Mouse (Mus musculus): ENCODE measurements around the gene Slc37a3. TPM values are rescaled to one million over a fixed set of nuclear protein-coding genes. Genes with fewer than 3 reads are reported as not detected.

Gene Slc37a3
- polyA plus RNA-seq, 1 experiment from 2014 or later = 58.2 TPM

GRCm38 (mm10) chr6:39311786-39312185 is 65.7 kb downstream of the Slc37a3 start:
- Histone ChIP-seq H3K27me3 (no peaks in the 10 kb centered on the region), H3K4me1 (replicated peaks) (no peaks in the 10 kb centered on the region), H3K4me3 (no peak overlapping the region), H3K9me3 (no peaks in the 10 kb centered on the region), H3K36me3 (no peaks in the 10 kb centered on the region), H3K27ac (replicated peaks) (no peak overlapping the region), H3K4me2 (no peak overlapping the region), H3K9ac (no peak overlapping the region)
- 90% methylated on average over 3 of the region's 3 CpGs for WGBS
- no peak for ATAC-seq (ENCODE audit: low FRiP score, low read depth)

GRCm38 (mm10) chr6:39304371-39304874 is 73.1 kb downstream of the Slc37a3 start:
- H3K9me3 ChIP-seq = no peaks in the 10 kb centered on the region
- H3K27me3 ChIP-seq = no peaks in the 10 kb centered on the region
- H3K36me3 ChIP-seq = no peaks in the 10 kb centered on the region
- H3K4me2 ChIP-seq = no peak overlapping the region
- peak overlapping the region; percentile 59; the same call in 1 of the 2 replicates for H3K27ac ChIP-seq (replicated peaks)
- no peak overlapping the region for H3K4me3 ChIP-seq
- H3K4me1 ChIP-seq (replicated peaks) = no peaks in the 10 kb centered on the region; the same call in 1 of the 2 replicates
- no peak for ATAC-seq (ENCODE audit: low FRiP score, low read depth)
- whole genome bisulfite sequencing = 13% methylated on average over 6 of the region's 6 CpGs
- no peak overlapping the region for H3K9ac ChIP-seq

- no peak overlapping the region for H3K27ac ChIP-seq (replicated peaks)
- no peak overlapping the region for H3K4me2 ChIP-seq
- no peaks in the 10 kb centered on the region; the same call in 1 of the 2 replicates for H3K4me1 ChIP-seq (replicated peaks)
- no peak overlapping the region for H3K4me3 ChIP-seq
- H3K9me3 ChIP-seq = no peaks in the 10 kb centered on the region
- ATAC-seq (ENCODE audit: low FRiP score, low read depth) = no peak
- H3K27me3 ChIP-seq = no peaks in the 10 kb centered on the region
- H3K36me3 ChIP-seq = no peaks in the 10 kb centered on the region
- 82% methylated on average over 3 of the region's 3 CpGs for WGBS
- no peak overlapping the region for H3K9ac ChIP-seq
These were observed 76.0 kb downstream of the Slc37a3 start for GRCm38 (mm10) chr6:39301484-39301883.

- Histone ChIP-seq H3K4me1 (replicated peaks) (no peaks in the 10 kb centered on the region), H3K27ac (replicated peaks) (no peak overlapping the region), H3K4me3 (no peak overlapping the region), H3K9ac (no peak overlapping the region), H3K36me3 (no peaks in the 10 kb centered on the region), H3K27me3 (no peaks in the 10 kb centered on the region), H3K9me3 (no peaks in the 10 kb centered on the region), H3K4me2 (no peak overlapping the region)
- 95% methylated on average over 6 of the region's 6 CpGs for WGBS
- no peak for ATAC-seq (ENCODE audit: low FRiP score, low read depth)
These were observed 80.4 kb downstream of the Slc37a3 start for GRCm38 (mm10) chr6:39297079-39297478.

- H3K9ac ChIP-seq = no peak overlapping the region
These were observed 81.0 kb downstream of the Slc37a3 start for GRCm38 (mm10) chr6:39296474-39296873.

GRCm38 (mm10) chr6:39295727-39296411 is 81.6 kb downstream of the Slc37a3 start:
- Histone ChIP-seq H3K4me3 (no peak overlapping the region), H3K27ac (replicated peaks) (no peak overlapping the region), H3K4me2 (no peak overlapping the region), H3K9me3 (no peaks in the 10 kb centered on the region), H3K36me3 (no peaks in the 10 kb centered on the region), H3K9ac (no peak overlapping the region), H3K4me1 (replicated peaks) (no peaks in the 10 kb centered on the region), H3K27me3 (no peaks in the 10 kb centered on the region)
- ATAC-seq (ENCODE audit: low FRiP score, low read depth) = no peak
- 33% methylated on average over 14 of the region's 14 CpGs for WGBS

More at GRCm38 (mm10) chr6:39296474-39296873, 81.0 kb downstream of the Slc37a3 start:
- Histone ChIP-seq H3K4me3 (no peak overlapping the region), H3K4me1 (replicated peaks) (no peaks in the 10 kb centered on the region), H3K36me3 (no peaks in the 10 kb centered on the region), H3K4me2 (no peak overlapping the region), H3K27ac (replicated peaks) (no peak overlapping the region), H3K27me3 (no peaks in the 10 kb centered on the region), H3K9me3 (no peaks in the 10 kb centered on the region)
- 83% methylated on average over 4 of the region's 4 CpGs for WGBS
- ATAC-seq (ENCODE audit: low FRiP score, low read depth) = no peak

GRCm38 (mm10) chr6:39289721-39290120 is 87.8 kb downstream of the Slc37a3 start:
- Histone ChIP-seq H3K9me3 (no peaks in the 10 kb centered on the region), H3K27me3 (no peaks in the 10 kb centered on the region), H3K4me3 (no peak overlapping the region), H3K4me2 (no peak overlapping the region), H3K27ac (replicated peaks) (no peak overlapping the region), H3K36me3 (no peaks in the 10 kb centered on the region), H3K4me1 (replicated peaks) (no peaks in the 10 kb centered on the region), H3K9ac (no peak overlapping the region)
- no peak for ATAC-seq (ENCODE audit: low FRiP score, low read depth)
- 83% methylated on average over 7 of the region's 7 CpGs for WGBS

- no peaks in the 10 kb centered on the region for H3K4me1 ChIP-seq (replicated peaks)
- H3K9me3 ChIP-seq = no peaks in the 10 kb centered on the region
- WGBS = 86% methylated on average over 3 of the region's 3 CpGs
- H3K36me3 ChIP-seq = no peaks in the 10 kb centered on the region
- no peak for ATAC-seq (ENCODE audit: low FRiP score, low read depth)
- no peaks in the 10 kb centered on the region for H3K27me3 ChIP-seq
- H3K27ac ChIP-seq (replicated peaks) = no peak overlapping the region
- H3K4me2 ChIP-seq = no peak overlapping the region
- no peak overlapping the region for H3K4me3 ChIP-seq
- no peak overlapping the region for H3K9ac ChIP-seq
These were observed 89.7 kb downstream of the Slc37a3 start for GRCm38 (mm10) chr6:39287782-39288181.

GRCm38 (mm10) chr6:39286732-39287083 is 90.8 kb downstream of the Slc37a3 start:
- H3K27ac ChIP-seq (replicated peaks) = no peak overlapping the region
- no peaks in the 10 kb centered on the region for H3K27me3 ChIP-seq
- no peak overlapping the region for H3K4me2 ChIP-seq
- H3K9me3 ChIP-seq = no peaks in the 10 kb centered on the region
- WGBS = 29% methylated on average over 5 of the region's 5 CpGs
- no peaks in the 10 kb centered on the region for H3K36me3 ChIP-seq
- H3K4me3 ChIP-seq = no peak overlapping the region
- no peaks in the 10 kb centered on the region for H3K4me1 ChIP-seq (replicated peaks)
- ATAC-seq (ENCODE audit: low FRiP score, low read depth) = no peak
- H3K9ac ChIP-seq = no peak overlapping the region

- Histone ChIP-seq H3K36me3 (no peaks in the 10 kb centered on the region), H3K27ac (replicated peaks) (no peak overlapping the region), H3K27me3 (no peaks in the 10 kb centered on the region), H3K4me1 (replicated peaks) (no peaks in the 10 kb centered on the region), H3K4me3 (no peak overlapping the region), H3K9ac (no peak overlapping the region), H3K4me2 (no peak overlapping the region), H3K9me3 (no peaks in the 10 kb centered on the region)
- WGBS = 47% methylated on average over 6 of the region's 9 CpGs
- ATAC-seq (ENCODE audit: low FRiP score, low read depth) = no peak
These were observed 91.3 kb downstream of the Slc37a3 start for GRCm38 (mm10) chr6:39286053-39286731.

GRCm38 (mm10) chr6:39284836-39285235 is 92.6 kb downstream of the Slc37a3 start:
- Histone ChIP-seq H3K27ac (replicated peaks) (no peak overlapping the region), H3K4me3 (no peak overlapping the region), H3K27me3 (no peaks in the 10 kb centered on the region), H3K9ac (no peak overlapping the region), H3K4me1 (replicated peaks) (no peaks in the 10 kb centered on the region), H3K9me3 (no peaks in the 10 kb centered on the region), H3K4me2 (no peak overlapping the region), H3K36me3 (no peaks in the 10 kb centered on the region)
- WGBS = 93% methylated on average over 3 of the region's 3 CpGs
- ATAC-seq (ENCODE audit: low FRiP score, low read depth) = no peak
